Mouse (Mus musculus) lung, embryonic 15.5 days (tissue): ENCODE measurements around the gene Pmm1. TPM values are rescaled to one million over a fixed set of nuclear protein-coding genes. Genes with fewer than 3 reads are reported as not detected.
A peak's percentile ranks its signal among the peaks of the same experiment; 100 is the strongest.
"Not testable (repeated sequence)": the region's sequence is repeated elsewhere in the genome, so short reads cannot be mapped to it uniquely, and the experiment has no call there.

Experiments
- ATAC-seq: fragments of 200-750 bp; cut with Nextera tagmentation; 2 replicates; pipeline ENCODE4 v1.8.0; 2017; ENCODE audit warnings: moderate number of reproducible peaks, borderline replicate concordance; ENCODE audit not compliant: low FRiP score, low TSS enrichment; ENCODE audit errors: extremely low read depth
- H3K27ac ChIP-seq: fragments of 300-500 bp; sonication (generic); 2 replicates; pipeline ENCODE4 v1.5.1; 2015; ENCODE audit warnings: moderate library complexity, mild to moderate bottlenecking, inconsistent platforms
- H3K27me3 ChIP-seq: fragments of 300-500 bp; sonication (generic); 2 replicates; pipeline ENCODE4 v1.6.1; 2015; ENCODE audit warnings: inconsistent platforms
- H3K36me3 ChIP-seq: fragments of 300-500 bp; sonication (generic); 2 replicates; pipeline ENCODE4 v1.6.1; 2015; ENCODE audit warnings: inconsistent platforms
- H3K4me1 ChIP-seq: fragments of 300-500 bp; sonication (generic); 2 replicates; pipeline ENCODE4 v1.6.1; 2015; ENCODE audit warnings: inconsistent platforms
- H3K4me2 ChIP-seq: fragments of 300-500 bp; sonication (generic); 2 replicates; pipeline ENCODE4 v1.6.1; 2015; ENCODE audit warnings: inconsistent platforms, mild to moderate bottlenecking, moderate library complexity
- H3K4me3 ChIP-seq: fragments of 300-500 bp; sonication (generic); 2 replicates; pipeline ENCODE4 v1.5.1; 2015; ENCODE audit warnings: mild to moderate bottlenecking, inconsistent platforms
- H3K9ac ChIP-seq: fragments of 300-500 bp; sonication (generic); 2 replicates; pipeline ENCODE4 v1.6.1; 2015; ENCODE audit warnings: inconsistent platforms
- H3K9me3 ChIP-seq: fragments of 300-500 bp; sonication (generic); 2 replicates; pipeline ENCODE4 v1.6.1; 2016; ENCODE audit warnings: inconsistent platforms
- WGBS: fragments of 180-500 bp; shearing (Covaris S2); methylation state at CpG from one replicate; pipeline ENCODE4 v1.1.7; 2015; 5-methylcytosine and 5-hydroxymethylcytosine counted together
- polyA plus RNA-seq: library from polyadenylated mRNA; unstranded; fragments of >200 nt; fragmentation: Nextera tagmentation; extraction: Ambion mirVana; gene quantifications from 2 replicates; pipeline ENCODE4 v1.2.1, GENCODE M21; 2015

The Pmm1 gene
- polyA plus RNA-seq, 1 experiment from 2014 or later = 37.1 TPM

DNA sequence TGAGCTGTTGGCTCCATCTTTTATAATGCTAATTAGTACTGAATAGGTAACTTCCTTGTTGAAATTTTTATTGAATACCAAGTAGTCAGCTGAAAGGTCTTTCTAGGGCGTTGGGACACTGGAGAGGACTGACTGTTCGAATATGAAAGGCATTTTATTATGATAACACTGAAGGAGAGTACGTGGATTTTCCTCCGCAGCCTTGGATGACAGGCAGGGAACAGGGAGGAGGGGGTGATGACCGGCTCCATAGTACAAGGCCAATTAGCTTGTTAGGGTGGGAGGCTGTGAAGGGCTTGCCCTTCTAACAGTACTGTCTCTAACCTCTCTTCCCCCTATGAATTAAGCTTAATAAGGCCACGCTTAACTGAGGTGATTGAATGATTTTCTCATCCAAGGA is 8.9 kb upstream of the Pmm1 start:
- H3K27me3 ChIP-seq, H3K9me3 ChIP-seq, H3K9ac ChIP-seq, H3K36me3 ChIP-seq, H3K4me3 ChIP-seq, H3K27ac ChIP-seq, H3K4me1 ChIP-seq, H3K4me2 ChIP-seq, ATAC-seq: not testable (repeated sequence)
- WGBS = 75% methylated on average over 6 of the region's 6 CpGs

DNA sequence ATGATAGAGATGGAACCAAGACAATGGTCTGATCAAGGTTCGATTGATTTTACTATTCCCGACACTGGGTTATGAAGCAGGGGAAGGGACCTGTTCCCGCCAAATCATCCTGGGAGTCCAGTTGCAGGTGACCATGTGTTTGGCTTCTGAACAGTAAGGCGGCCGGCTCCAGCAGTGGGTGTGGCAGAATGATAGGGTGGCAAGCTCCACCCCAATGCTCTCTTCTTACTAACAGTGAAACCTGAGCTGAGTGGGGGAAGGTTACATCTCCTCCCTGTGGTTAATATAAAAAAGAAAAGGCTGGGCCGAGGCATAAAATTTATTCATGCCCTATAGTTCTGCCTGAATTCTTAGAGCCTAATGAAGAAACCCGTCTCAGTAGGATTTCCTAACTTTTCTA is 8.4 kb upstream of the Pmm1 start:
- Histone ChIP-seq H3K4me1 (no peaks in the 10 kb centered on the region), H3K4me2 (no peak overlapping the region), H3K9ac (no peak overlapping the region), H3K27ac (no peak overlapping the region), H3K27me3 (no peaks in the 10 kb centered on the region), H3K9me3 (peaks cover 3% of the 10 kb centered on the region; the same call in 1 of the 2 replicates), H3K36me3 (no peaks in the 10 kb centered on the region), H3K4me3 (no peak overlapping the region)
- WGBS = 51% methylated on average over 7 of the region's 7 CpGs
- no peak for ATAC-seq

DNA sequence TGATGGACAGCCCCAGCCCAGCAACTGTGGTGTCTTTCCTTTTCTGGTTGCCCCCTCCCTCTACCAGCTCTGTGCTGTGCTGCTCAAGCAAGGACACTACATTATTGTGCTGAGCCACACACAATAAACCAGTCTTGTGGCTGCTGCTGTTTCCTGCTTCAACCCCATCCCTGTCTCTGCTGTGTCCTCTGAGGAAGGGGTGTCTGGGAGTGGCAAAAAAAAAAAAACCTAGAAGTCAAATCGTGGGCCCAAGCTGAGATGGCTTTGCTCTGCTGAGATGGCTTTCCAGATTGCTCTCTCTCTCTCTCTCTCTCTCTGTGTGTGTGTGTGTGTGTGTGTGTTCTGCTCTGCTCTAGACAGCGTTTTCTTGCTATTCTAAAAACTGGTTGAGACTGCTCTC is 7.7 kb upstream of the Pmm1 start:
- no peaks in the 10 kb centered on the region for H3K36me3 ChIP-seq
- no peaks in the 10 kb centered on the region for H3K27me3 ChIP-seq
- 33% methylated on average over 2 of the region's 2 CpGs for WGBS
- peaks cover 3% of the 10 kb centered on the region; the same call in 1 of the 2 replicates for H3K9me3 ChIP-seq
- H3K27ac ChIP-seq = no peak overlapping the region
- H3K9ac ChIP-seq = no peak overlapping the region
- no peaks in the 10 kb centered on the region for H3K4me1 ChIP-seq
- ATAC-seq = no peak
- no peak overlapping the region for H3K4me2 ChIP-seq
- H3K4me3 ChIP-seq = no peak overlapping the region

DNA sequence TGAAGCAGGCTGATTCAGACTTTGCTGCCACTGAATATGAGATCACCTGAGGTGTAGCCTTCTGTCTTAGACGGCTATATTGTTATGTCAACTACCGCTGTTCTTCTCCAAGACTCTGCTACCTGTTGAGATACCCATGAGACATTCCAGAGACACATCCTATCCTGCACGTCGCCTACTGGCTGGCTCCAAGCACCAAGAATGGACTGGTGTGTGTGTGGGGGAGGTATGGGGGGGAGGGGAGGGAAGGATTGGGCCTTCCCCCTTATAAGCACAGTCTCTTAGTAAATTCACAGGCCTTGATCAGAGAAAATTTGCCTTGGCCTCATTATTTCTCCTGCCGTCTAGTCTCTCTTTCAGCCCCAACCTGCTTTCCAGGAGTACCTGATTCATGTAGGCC is 7.1 kb upstream of the Pmm1 start:
- WGBS = 88% methylated on average over 5 of the region's 5 CpGs
- Histone ChIP-seq H3K9me3 (no peaks in the 10 kb centered on the region), H3K27me3 (no peaks in the 10 kb centered on the region), H3K4me3 (no peak overlapping the region), H3K4me2 (no peak overlapping the region), H3K4me1 (no peaks in the 10 kb centered on the region), H3K27ac (no peak overlapping the region), H3K9ac (no peak overlapping the region), H3K36me3 (no peaks in the 10 kb centered on the region)
- no peak for ATAC-seq

DNA sequence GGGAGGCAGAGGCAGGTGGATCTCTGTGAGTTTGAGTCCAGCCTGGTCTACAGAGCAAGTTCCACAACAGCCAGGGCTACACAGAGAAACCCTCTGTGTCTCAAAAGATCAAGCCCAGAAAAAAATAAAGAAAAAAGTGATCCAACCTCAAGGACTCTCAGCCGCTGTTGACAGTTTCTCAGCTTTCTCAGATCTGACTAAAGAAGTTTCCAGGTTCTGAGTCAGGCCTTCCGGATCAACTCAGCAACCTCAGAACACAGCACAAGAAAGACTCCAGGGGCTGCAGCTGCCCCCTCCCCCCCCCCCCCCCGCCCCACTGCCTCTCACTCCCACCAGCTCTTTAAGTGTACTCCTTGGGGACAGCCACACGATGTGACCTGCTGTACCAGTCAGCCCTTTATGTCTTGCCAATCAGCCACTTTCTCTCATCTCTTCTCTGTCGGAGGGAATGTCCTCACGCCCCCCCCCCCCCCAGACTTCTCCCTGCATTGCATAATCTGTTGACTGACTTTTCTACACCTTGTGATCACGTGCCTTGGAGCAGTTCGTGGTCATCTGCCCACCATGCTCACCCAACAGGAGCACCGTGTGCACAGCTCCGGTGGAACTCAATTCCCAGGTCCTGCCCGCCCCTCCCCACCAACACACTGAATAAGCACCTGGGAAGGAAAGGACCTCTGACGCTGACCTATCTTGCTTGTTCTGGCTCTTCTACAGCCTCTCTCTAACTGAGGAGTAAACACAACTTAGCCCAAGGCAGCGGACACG is 5.5 kb upstream of the Pmm1 start:
- no peak for ATAC-seq
- H3K27ac ChIP-seq = no peak overlapping the region
- H3K9ac ChIP-seq = no peak overlapping the region
- no peaks in the 10 kb centered on the region for H3K4me1 ChIP-seq
- WGBS = 54% methylated on average over 12 of the region's 14 CpGs
- H3K4me2 ChIP-seq = no peak overlapping the region
- no peaks in the 10 kb centered on the region for H3K9me3 ChIP-seq
- H3K4me3 ChIP-seq = no peak overlapping the region
- H3K27me3 ChIP-seq = no peaks in the 10 kb centered on the region
- no peaks in the 10 kb centered on the region for H3K36me3 ChIP-seq

DNA sequence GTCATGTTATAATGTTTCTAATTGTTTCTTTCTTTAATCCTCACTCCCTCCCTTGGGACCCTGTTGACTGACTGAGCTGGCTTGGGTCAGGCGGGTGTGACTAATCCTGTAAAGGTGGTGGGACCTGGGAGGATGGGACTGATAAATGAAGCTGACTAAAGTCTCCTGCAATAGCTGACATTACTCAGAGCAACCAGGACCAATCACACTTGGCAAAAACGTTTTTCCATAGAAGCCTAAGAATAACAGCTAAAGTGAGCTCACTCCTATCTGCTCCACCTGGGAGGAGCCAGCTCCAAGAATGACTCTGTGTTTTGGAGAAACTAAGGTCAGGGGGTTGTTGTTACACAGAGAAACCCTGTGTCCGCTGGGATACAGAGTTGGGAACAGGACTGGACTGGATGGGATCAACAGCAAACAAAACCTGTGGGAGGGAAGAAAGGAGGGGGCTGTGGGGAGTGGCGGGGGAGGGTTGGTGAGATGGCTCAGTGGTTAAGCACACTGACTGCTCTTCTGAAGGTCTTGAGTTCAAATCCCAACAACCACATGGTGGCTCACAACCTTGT is 4.3 kb upstream of the Pmm1 start:
- Histone ChIP-seq H3K4me1 (0 out of 2 replicates have a peak, but pooled peaks cover 4% of the 10 kb centered on the region), H3K27ac (no peak overlapping the region), H3K4me3 (no peak overlapping the region), H3K27me3 (no peaks in the 10 kb centered on the region), H3K4me2 (no peak overlapping the region), H3K36me3 (no peaks in the 10 kb centered on the region), H3K9ac (no peak overlapping the region), H3K9me3 (no peaks in the 10 kb centered on the region)
- WGBS = 58% methylated on average over 4 of the region's 4 CpGs
- ATAC-seq = no peak

DNA sequence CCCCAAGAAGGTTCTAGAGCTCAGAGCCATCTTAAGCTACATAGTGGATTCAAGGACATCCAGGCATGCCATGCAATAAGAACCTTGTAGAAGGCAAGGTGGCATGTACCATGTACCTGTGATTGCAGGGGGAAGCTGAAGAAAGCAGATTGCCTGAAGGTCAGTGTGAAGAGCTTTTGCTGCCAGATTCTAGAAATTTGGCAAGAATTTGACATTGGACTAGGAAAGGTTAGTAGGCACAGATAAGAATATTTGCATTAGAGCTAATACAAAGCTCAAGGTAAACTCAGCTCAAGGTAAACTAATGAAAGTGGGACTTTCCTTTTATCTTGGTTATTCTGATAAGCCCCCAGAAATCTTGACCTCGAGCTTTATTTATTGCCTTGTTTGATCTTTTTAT is 3.5 kb upstream of the Pmm1 start:
- H3K27ac ChIP-seq = no peak overlapping the region
- H3K27me3 ChIP-seq = no peaks in the 10 kb centered on the region
- ATAC-seq = no peak
- WGBS = 11% methylated on average over 1 of the region's 1 CpGs
- H3K4me3 ChIP-seq = no peak overlapping the region
- 0 out of 2 replicates have a peak, but pooled peaks cover 4% of the 10 kb centered on the region for H3K4me1 ChIP-seq
- no peaks in the 10 kb centered on the region for H3K36me3 ChIP-seq
- H3K9ac ChIP-seq = no peak overlapping the region
- no peak overlapping the region for H3K4me2 ChIP-seq
- H3K9me3 ChIP-seq = no peaks in the 10 kb centered on the region

DNA sequence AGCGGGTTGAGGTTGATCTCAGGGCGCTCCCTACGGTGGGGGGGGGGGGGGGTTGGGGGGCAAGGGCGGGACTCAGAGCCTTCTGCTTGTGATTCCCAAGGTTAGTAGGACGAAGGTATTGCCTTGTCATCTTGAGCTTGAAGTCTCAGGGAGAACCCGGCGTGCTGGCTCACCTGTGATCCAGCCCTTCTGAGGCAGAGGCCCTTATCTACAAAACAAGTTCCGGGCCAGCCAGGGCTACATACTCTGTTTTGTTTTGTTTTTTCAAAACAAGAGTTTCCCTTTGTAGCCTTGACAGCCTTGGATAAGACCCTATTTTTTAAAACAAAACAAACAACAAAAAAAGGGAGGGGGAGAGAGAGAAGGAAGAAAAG is 335 bp upstream of the Pmm1 start:
- Histone ChIP-seq H3K9ac (peak overlapping the region; percentile 19; the same call in 1 of the 2 replicates), H3K4me3 (peak overlapping the region; percentile 70), H3K27me3 (no peaks in the 10 kb centered on the region), H3K9me3 (no peaks in the 10 kb centered on the region), H3K4me1 (0 out of 2 replicates have a peak, but pooled peaks cover 4% of the 10 kb centered on the region), H3K36me3 (no peaks in the 10 kb centered on the region), H3K27ac (no peak overlapping the region), H3K4me2 (peak overlapping the region; percentile 100)
- ATAC-seq = no peak
- WGBS = 0% methylated on average over 7 of the region's 8 CpGs

DNA sequence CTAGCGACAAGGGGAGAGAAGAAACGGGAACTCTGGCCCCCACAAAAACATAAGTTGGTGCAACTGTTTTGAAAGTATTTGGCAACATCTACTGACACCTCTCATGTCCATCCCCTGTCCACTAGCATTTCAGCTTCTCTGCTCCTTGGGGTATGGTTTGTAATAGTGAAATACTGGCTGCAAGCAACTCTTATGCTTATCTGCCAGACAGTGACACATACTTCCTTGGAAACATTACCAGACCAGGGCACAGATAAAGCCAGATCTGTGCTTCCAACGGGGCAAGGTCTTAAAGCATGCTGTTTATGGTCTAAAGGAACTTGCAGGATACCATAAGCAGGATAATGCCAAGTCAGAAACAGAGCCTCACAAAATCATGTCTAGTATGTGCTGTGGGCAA is 1.8 kb downstream of the Pmm1 start:
- no peaks in the 10 kb centered on the region for H3K9me3 ChIP-seq
- 0 out of 2 replicates have a peak overlapping the region, but pooled peaks have one; percentile 0 for H3K9ac ChIP-seq
- H3K27me3 ChIP-seq = no peaks in the 10 kb centered on the region
- WGBS = 79% methylated on average over 3 of the region's 3 CpGs
- 0 out of 2 replicates have a peak, but pooled peaks cover 4% of the 10 kb centered on the region for H3K4me1 ChIP-seq
- H3K4me3 ChIP-seq = no peak overlapping the region
- H3K4me2 ChIP-seq = no peak overlapping the region
- peaks cover 11% of the 10 kb centered on the region for H3K36me3 ChIP-seq
- ATAC-seq = no peak
- no peak overlapping the region for H3K27ac ChIP-seq

DNA sequence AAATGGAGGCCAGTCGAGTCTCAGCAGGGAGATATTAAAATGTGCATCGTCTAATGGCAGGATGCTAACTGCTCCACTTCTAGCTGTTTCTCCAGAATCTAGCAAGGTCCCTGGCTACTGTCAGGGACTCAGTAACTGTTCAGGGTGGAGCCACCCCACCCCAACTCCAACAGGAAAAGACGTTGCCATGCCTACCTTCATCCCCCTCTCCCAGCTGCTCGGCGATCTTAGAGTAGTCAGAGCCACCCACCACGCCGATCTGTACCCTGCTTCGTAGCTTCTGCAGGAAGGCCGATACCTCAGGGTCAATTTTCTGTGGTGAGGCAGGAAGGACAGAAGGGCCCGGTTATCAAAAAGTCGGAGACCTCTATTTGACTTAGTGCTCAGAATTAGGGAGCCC is 3.1 kb downstream of the Pmm1 start:
- Histone ChIP-seq H3K36me3 (peaks cover 11% of the 10 kb centered on the region), H3K27ac (no peak overlapping the region), H3K9me3 (no peaks in the 10 kb centered on the region), H3K9ac (no peak overlapping the region), H3K4me2 (no peak overlapping the region), H3K4me3 (no peak overlapping the region), H3K4me1 (0 out of 2 replicates have a peak, but pooled peaks cover 4% of the 10 kb centered on the region), H3K27me3 (no peaks in the 10 kb centered on the region)
- WGBS = 79% methylated on average over 11 of the region's 11 CpGs
- no peak for ATAC-seq

DNA sequence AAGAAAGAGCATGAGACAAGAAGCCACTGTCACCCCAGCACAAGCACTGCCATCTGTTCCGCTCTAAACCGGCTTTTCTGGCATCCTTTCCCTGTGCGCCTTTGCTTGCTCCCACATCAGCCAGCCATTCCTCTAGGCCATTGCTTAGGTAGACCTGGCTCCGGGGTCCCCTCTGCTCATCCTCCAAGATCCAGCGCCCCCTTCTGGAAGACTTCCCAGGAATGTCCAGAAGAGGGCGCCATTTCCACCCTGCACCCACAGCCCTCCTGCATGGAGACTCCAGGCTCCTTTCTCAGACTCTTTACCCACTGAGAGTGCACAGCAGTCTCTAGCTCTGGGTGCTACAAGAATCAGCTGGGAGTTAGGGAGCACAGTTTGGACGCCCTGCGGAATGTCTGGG is 4.3 kb downstream of the Pmm1 start:
- Histone ChIP-seq H3K4me2 (no peak overlapping the region), H3K9me3 (no peaks in the 10 kb centered on the region), H3K36me3 (peaks cover 11% of the 10 kb centered on the region), H3K4me3 (no peak overlapping the region), H3K27ac (no peak overlapping the region), H3K9ac (no peak overlapping the region), H3K27me3 (no peaks in the 10 kb centered on the region), H3K4me1 (0 out of 2 replicates have a peak, but pooled peaks cover 4% of the 10 kb centered on the region)
- ATAC-seq = no peak
- WGBS = 59% methylated on average over 8 of the region's 8 CpGs

DNA sequence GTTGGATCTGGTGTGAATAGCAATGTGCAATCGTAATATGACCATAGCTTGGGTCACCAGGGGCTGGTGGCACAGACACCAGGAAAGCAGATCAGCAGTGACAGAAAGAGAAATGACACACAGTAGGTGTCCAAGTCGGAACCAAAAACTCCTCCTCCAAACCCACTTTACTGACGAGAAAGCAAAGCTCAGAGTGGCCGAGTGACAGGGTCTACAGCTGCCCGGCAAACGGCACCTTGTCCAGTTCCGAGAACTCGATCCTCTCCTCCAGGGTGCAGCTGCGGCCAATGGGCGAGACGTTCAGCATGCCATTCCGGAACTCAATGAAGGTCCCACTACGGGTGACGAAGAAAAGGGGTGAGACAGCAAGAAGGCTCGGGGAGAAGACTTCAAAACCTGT is 5.3 kb downstream of the Pmm1 start:
- no peak overlapping the region for H3K9ac ChIP-seq
- no peaks in the 10 kb centered on the region for H3K27me3 ChIP-seq
- 0 out of 2 replicates have a peak, but pooled peaks cover 3% of the 10 kb centered on the region for H3K4me1 ChIP-seq
- peaks cover 15% of the 10 kb centered on the region for H3K36me3 ChIP-seq
- H3K4me3 ChIP-seq = no peak overlapping the region
- 89% methylated on average over 15 of the region's 15 CpGs for WGBS
- H3K27ac ChIP-seq = no peak overlapping the region
- H3K9me3 ChIP-seq = no peaks in the 10 kb centered on the region
- no peak overlapping the region for H3K4me2 ChIP-seq
- no peak for ATAC-seq
